Mouse (Mus musculus) liver, embryonic 16.5 days (tissue): ENCODE measurements around the gene Per1. TPM values are rescaled to one million over a fixed set of nuclear protein-coding genes. Genes with fewer than 3 reads are reported as not detected.

Experiments used
- ATAC-seq: fragments of 200-750 bp; cut with Nextera tagmentation; 2 replicates; pipeline ENCODE4 v1.8.0; 2017; ENCODE audit warnings: low read depth, mild to moderate bottlenecking, moderate number of reproducible peaks, moderate library complexity
- H3K27ac ChIP-seq: fragments of 300-500 bp; sonication (generic); 2 replicates; pipeline ENCODE4 v1.5.1; 2014; ENCODE audit warnings: mild to moderate bottlenecking, low read length
- H3K27me3 ChIP-seq: fragments of 300-500 bp; sonication (generic); 2 replicates; pipeline ENCODE4 v1.6.1; 2014; ENCODE audit warnings: low read depth, low read length, mixed read lengths; ENCODE audit not compliant: control insufficient read depth, insufficient read depth
- H3K36me3 ChIP-seq: fragments of 300-500 bp; sonication (generic); 2 replicates; pipeline ENCODE4 v1.6.1; 2014; ENCODE audit warnings: mild to moderate bottlenecking; ENCODE audit not compliant: control insufficient read depth, insufficient read depth
- H3K4me1 ChIP-seq: fragments of 300-500 bp; sonication (generic); 2 replicates; pipeline ENCODE4 v1.6.1; 2014; ENCODE audit warnings: low read depth, low read length, mixed read lengths; ENCODE audit not compliant: control insufficient read depth
- H3K4me2 ChIP-seq: fragments of 300-500 bp; sonication (generic); 2 replicates; pipeline ENCODE4 v1.6.1; 2014; ENCODE audit warnings: low read depth, low read length, mixed read lengths
- H3K4me3 ChIP-seq: fragments of 300-500 bp; sonication (generic); 2 replicates; pipeline ENCODE4 v1.5.1; 2014; ENCODE audit warnings: low read depth, mild to moderate bottlenecking, low read length
- H3K9ac ChIP-seq: fragments of 300-500 bp; sonication (generic); 2 replicates; pipeline ENCODE4 v1.6.1; 2014; ENCODE audit warnings: low read depth, low read length
- H3K9me3 ChIP-seq: fragments of 300-500 bp; sonication (generic); replicated peaks from 2 replicates; pipeline ENCODE4 v1.6.1; 2016; ENCODE audit warnings: low read length; ENCODE audit not compliant: control insufficient read depth
- WGBS: fragments of 180-500 bp; shearing (Covaris S2); extraction: QIAGEN DNeasy Blood & Tissue Kit; methylation state at CpG from one replicate; pipeline ENCODE4 v1.1.7; 2014; ENCODE audit not compliant: insufficient replicate concordance; 5-methylcytosine and 5-hydroxymethylcytosine counted together
- polyA plus RNA-seq: library from polyadenylated mRNA; unstranded; fragments of >200 nt; fragmentation: Nextera tagmentation; extraction: Ambion mirVana; gene quantifications from 2 replicates; pipeline ENCODE4 v1.2.1, GENCODE M21; 2015

The Per1 gene
- polyA plus RNA-seq, 1 experiment from 2014 or later, result 8.5 TPM

DNA sequence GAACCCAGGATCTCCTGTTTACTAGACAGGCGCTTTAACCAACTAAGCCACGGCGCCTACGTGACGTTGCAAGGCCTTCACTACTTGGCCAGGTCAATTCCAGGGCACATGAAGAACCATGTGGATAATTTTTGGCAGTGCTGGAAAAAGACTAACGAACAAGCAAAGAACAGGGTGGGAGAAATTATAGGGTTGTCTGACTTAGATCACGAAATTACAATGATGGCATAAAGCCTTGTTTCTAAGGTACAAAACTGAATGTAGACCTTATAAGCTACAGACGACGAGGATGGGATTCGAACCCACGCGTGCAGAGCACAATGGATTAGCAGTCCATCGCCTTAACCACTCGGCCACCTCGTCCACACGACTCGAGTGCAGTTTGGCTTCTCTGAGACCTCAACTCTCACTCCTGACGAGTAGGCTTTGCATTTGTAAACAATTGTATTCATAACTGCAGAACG is 32.2 kb upstream of the Per1 start:
- Histone ChIP-seq H3K36me3 (no peaks in the 10 kb centered on the region), H3K9ac (peak overlapping the region; percentile 79), H3K4me2 (peak overlapping the region; percentile 97), H3K4me3 (peak overlapping the region; percentile 81), H3K4me1 (peaks cover 50% of the 10 kb centered on the region), H3K9me3 (no peaks in the 10 kb centered on the region), H3K27ac (peak overlapping the region; percentile 81), H3K27me3 (no peaks in the 10 kb centered on the region)
- WGBS, result 0% methylated on average over 19 of the region's 19 CpGs
- peak; percentile 62 for ATAC-seq

DNA sequence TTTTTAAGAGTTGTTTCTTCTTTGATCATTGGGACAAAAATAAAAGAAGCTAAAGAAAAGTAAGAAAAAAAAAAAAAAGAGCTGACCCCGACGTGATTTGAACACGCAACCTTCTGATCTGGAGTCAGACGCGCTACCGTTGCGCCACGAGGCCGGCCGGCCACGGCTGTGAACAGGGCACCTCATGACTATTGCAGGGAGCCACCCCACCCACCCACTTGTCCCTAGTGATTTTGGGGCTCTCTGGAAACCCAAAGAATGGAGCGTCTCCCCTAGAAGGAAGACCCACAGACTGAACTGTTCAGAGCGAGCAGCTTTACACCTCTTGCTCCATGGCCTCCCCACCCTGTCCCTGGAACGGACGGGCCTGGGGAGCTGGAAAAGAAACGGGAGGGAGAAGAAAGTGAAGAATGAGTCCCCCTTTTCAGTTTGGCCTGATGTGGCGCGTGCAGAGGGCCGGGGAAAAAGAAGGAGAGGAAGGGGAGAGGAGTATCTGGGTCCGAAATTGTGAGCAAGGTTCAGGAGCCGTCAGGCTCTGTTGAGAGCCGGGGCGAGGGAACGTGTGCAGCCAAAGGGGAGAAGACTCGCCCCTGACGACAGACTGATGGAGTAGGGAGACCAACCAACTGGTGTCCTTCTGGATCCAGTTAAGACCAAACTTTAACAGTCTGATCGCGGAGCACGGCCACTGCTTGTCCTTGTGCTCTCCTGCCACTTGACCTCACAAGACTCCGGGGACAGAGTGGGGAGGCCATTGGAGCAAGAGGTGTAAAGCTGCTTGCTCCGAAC is 31.4 kb upstream of the Per1 start:
- Histone ChIP-seq H3K4me2 (peak overlapping the region; percentile 97), H3K4me1 (peaks cover 43% of the 10 kb centered on the region), H3K36me3 (no peaks in the 10 kb centered on the region), H3K9me3 (no peaks in the 10 kb centered on the region), H3K4me3 (peak overlapping the region; percentile 81), H3K9ac (peak overlapping the region; percentile 79), H3K27me3 (no peaks in the 10 kb centered on the region), H3K27ac (peak overlapping the region; percentile 80)
- under 1% methylated on average over 31 of the region's 31 CpGs for WGBS
- ATAC-seq, result peak; percentile 28

DNA sequence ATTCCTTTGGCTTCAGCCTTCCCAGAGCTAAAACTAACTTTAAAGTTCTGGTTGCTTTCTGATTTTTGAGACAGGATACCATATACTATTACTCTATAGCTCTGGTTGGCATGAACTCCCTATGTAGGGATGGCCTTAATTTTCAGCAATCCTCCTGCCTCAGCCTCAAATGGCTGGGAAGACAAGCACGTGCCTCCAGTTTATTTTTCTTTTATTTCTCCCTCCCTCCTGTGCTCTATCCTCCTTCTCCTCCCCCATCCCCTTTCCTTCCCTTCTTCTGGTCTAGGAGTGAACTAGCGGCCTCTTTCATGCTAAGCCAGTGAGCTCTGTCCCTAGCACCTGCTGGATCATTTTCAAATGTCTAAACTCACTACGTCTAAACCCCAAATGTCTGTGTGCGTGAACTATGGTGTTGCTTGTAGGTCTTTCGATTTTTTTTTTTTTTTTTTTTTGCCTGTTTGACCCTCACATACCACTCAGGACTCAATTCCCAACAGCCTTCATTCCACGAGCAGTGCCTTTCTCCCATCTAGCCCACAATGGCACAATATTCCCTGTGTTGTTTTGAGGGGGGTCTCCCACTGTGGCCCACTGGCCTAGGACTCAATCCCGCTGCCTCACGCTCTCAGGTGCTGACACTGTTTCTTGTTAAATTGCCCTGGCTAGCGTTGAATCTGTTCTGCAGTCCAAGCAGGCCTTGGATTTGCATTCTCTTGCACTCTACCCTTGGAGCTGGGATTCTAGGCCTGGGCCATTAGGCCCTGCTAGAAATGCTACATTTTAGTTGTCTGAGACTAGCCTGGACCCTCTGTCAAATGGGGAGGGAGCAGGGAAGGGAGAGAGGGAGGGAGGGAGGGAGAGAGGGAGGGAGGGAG is 30.5 kb upstream of the Per1 start:
- no peak for ATAC-seq
- Histone ChIP-seq H3K4me1 (peaks cover 42% of the 10 kb centered on the region), H3K9ac (peak overlapping the region; percentile 79), H3K27ac (peak overlapping the region; percentile 65), H3K9me3 (no peaks in the 10 kb centered on the region), H3K4me3 (peak overlapping the region; percentile 81), H3K27me3 (no peaks in the 10 kb centered on the region), H3K36me3 (no peaks in the 10 kb centered on the region), H3K4me2 (peak overlapping the region; percentile 97)
- 64% methylated on average over 9 of the region's 9 CpGs for WGBS

DNA sequence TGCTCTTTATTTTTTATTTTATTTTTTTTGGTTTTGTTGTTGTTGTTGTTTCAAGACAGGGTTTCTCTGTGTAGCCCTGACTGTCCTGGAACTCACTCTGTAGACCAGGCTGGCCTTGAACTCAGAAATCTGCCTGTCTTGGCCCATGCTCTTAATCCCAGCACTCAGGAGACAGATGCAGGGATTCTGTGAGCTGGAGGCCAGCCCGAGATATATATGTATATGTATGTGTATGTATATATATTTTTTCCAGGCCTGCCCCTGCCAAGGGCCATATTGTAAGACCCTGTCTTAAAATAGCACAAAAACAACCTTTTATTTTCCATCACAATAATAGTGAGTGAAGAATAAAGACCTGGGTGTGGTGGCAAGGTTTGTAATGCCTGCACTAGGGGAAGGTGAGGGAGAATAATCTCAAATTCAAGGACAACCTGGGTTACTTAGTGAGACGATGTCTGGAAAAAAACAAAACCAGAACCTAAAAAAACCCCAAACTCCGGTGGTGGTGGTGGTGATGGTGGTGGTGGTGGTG is 29.6 kb upstream of the Per1 start:
- Histone ChIP-seq H3K36me3 (no peaks in the 10 kb centered on the region), H3K4me3 (no peak overlapping the region)
- 68% methylated on average over 3 of the region's 3 CpGs for WGBS

DNA sequence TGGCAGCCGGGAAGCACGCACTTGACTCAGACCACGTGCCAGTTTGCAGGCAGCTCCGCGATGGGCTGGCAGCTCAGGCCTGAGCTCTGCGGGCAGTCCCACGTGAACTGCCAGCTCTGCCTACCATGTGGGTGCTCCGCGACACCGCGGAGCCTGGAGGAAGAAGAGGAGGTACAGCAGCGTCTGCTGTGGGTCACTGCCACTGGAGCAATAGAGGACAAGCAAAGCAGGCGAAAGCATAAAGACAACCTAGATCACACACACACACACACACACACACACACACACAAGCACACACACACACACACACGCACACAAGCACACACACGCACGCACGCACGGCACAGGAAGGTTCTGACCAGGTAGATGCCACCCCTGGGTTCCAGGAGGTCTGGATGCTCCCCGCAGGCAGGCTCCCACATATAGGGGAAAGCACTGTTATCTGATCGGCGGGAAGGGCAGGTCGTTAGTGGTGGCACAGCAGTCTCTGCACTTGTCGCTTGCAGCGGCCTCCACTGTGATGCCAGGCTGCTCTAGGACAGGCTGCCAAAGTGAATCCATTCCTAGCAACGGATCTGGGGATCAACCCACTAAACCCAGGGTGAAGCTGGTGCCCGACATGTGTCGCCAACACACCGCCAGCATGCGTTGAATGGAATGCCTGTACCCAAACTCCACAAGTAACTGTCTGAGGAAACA is 28.7 kb upstream of the Per1 start:
- Histone ChIP-seq H3K27me3 (no peaks in the 10 kb centered on the region), H3K4me2 (peak overlapping the region; percentile 80), H3K27ac (peak overlapping the region; percentile 58; the same call in 1 of the 2 replicates), H3K4me1 (peaks cover 42% of the 10 kb centered on the region), H3K9ac (peak overlapping the region; percentile 58), H3K4me3 (peak overlapping the region; percentile 57), H3K36me3 (no peaks in the 10 kb centered on the region), H3K9me3 (no peaks in the 10 kb centered on the region)
- 2% methylated on average over 29 of the region's 29 CpGs for WGBS
- peak; percentile 9; the same call in 1 of the 2 replicates for ATAC-seq

More for the DNA sequence above, 29.6 kb upstream of the Per1 start:
- H3K27ac ChIP-seq, result no peak overlapping the region
- no peak overlapping the region; the same call in 1 of the 2 replicates for H3K9ac ChIP-seq
- peak overlapping the region; percentile 80 for H3K4me2 ChIP-seq
- no peak for ATAC-seq
- H3K4me1 ChIP-seq, result peaks cover 44% of the 10 kb centered on the region
- H3K27me3 ChIP-seq, result no peaks in the 10 kb centered on the region
- no peaks in the 10 kb centered on the region for H3K9me3 ChIP-seq

DNA sequence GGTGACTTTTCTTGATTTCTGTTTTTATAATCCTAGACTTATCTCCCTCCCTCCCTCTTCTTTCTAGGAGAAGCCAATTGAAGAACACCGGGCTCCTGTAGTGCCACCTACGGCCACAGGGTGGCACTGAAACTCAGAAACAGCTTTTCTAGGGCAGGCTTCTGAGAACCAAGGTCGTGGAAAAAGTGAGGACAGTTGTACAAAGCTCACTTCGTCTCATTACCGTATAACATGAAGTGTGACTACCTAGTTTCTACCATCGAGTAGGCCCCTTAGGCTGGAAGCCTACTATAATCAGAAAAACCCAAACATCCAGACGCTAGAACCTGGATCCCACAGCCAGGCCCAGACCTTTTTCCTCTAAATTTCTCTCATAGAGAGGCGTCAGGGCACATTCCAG is 28.1 kb upstream of the Per1 start:
- peak overlapping the region; percentile 58 for H3K9ac ChIP-seq
- H3K36me3 ChIP-seq, result no peaks in the 10 kb centered on the region
- 10% methylated on average over 8 of the region's 8 CpGs for WGBS
- peak overlapping the region; percentile 80 for H3K4me2 ChIP-seq
- H3K27me3 ChIP-seq, result no peaks in the 10 kb centered on the region
- no peaks in the 10 kb centered on the region for H3K9me3 ChIP-seq
- ATAC-seq, result no peak
- H3K4me3 ChIP-seq, result peak overlapping the region; percentile 57
- H3K27ac ChIP-seq, result peak overlapping the region; percentile 58; the same call in 1 of the 2 replicates
- peaks cover 43% of the 10 kb centered on the region for H3K4me1 ChIP-seq

DNA sequence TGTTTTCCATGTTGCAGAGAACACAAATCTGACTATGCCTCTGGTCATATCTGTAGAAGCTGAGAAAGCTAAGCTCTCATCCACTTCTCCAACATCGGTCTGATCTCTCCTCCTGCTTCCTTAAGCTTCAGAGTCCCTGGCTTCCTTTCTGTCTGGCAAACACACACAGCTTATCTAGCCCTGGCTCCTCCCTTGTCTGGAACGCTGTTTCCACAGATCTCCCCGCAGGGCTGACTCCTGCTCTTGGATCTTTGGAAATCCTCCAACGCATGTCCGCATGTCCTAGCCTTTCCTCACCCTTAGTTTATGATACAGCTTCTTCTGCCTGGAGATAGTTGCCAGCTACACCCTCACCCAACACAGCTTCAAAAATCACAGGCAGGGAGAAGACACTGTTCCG is 27.4 kb upstream of the Per1 start:
- 58% methylated on average over 6 of the region's 6 CpGs for WGBS
- H3K4me2 ChIP-seq, result no peak overlapping the region
- ATAC-seq, result no peak
- H3K9me3 ChIP-seq, result no peaks in the 10 kb centered on the region
- no peaks in the 10 kb centered on the region for H3K27me3 ChIP-seq
- H3K4me3 ChIP-seq, result no peak overlapping the region
- peaks cover 45% of the 10 kb centered on the region for H3K4me1 ChIP-seq
- no peak overlapping the region for H3K9ac ChIP-seq
- no peak overlapping the region for H3K27ac ChIP-seq
- H3K36me3 ChIP-seq, result no peaks in the 10 kb centered on the region

DNA sequence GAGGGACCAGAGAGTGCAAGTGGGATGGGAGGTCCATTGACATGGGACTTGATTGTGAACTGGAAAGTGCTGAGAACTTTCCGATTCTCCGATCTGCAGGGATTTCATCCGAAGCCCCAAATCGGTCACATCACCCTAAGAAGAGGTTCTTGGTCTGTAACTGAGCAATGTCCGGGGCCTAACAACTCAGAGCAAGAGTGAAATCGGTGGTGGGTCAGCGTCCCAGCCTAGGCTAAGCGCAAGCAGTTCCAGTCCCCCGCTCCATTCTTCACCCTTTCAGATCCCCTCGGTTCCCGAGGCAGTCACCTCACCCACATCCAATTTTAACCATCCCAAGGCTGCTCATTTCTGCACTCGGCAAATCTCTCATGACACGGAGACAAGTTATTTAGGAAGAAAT is 24.9 kb upstream of the Per1 start:
- H3K9me3 ChIP-seq, result no peaks in the 10 kb centered on the region
- peak overlapping the region; percentile 83 for H3K27ac ChIP-seq
- peaks cover 57% of the 10 kb centered on the region for H3K4me1 ChIP-seq
- H3K4me3 ChIP-seq, result peak overlapping the region; percentile 74
- H3K27me3 ChIP-seq, result no peaks in the 10 kb centered on the region
- no peak for ATAC-seq
- 0% methylated on average over 13 of the region's 13 CpGs for WGBS
- no peaks in the 10 kb centered on the region for H3K36me3 ChIP-seq
- peak overlapping the region; percentile 96 for H3K4me2 ChIP-seq
- peak overlapping the region; percentile 83 for H3K9ac ChIP-seq
